Mouse (Mus musculus) heart, embryonic 14.5 days (tissue): Measurements from ENCODE around the gene Cyth3. TPM values are rescaled to one million over a fixed set of nuclear protein-coding genes. Genes with fewer than 3 reads are reported as not detected.

Experiments used
- ATAC-seq: fragments of 200-750 bp; cut with Nextera tagmentation; 2 replicates; pipeline ENCODE4 v1.8.0; 2017; ENCODE audit warnings: low read depth, moderate TSS enrichment; ENCODE audit not compliant: insufficient number of reproducible peaks, insufficient read depth, low FRiP score
- H3K27ac ChIP-seq, 2 experiments: fragments of 200-500 bp in 1 of 2; fragments of 300-500 bp in 1 of 2; sonication (generic) in 1 of 2; replicated peaks in 1 of 2; 2 replicates each; pipeline ENCODE4 v1.5.1; 2012 to 2014; ENCODE audit warnings: low read depth in 2 of 2, low read length in 2 of 2, control low read depth in 1 of 2, mild to moderate bottlenecking in 1 of 2, mixed read lengths in 1 of 2; ENCODE audit not compliant: control insufficient read depth in 1 of 2, insufficient read depth in 1 of 2
- H3K27me3 ChIP-seq: fragments of 300-500 bp; sonication (generic); 2 replicates; pipeline ENCODE4 v1.6.1; 2014; ENCODE audit warnings: mild to moderate bottlenecking, low read length, control low read depth; ENCODE audit not compliant: control insufficient read depth, insufficient read depth
- H3K36me3 ChIP-seq: fragments of 300-500 bp; sonication (generic); 2 replicates; pipeline ENCODE4 v1.6.1; 2014; ENCODE audit warnings: mild to moderate bottlenecking, control low read depth, low read length, mixed read lengths; ENCODE audit not compliant: control insufficient read depth, insufficient read depth
- H3K4me1 ChIP-seq, 2 experiments: fragments of 200-500 bp in 1 of 2; fragments of 300-500 bp in 1 of 2; sonication (generic) in 1 of 2; 2 replicates each; pipeline ENCODE4 v1.6.1; 2012 to 2014; ENCODE audit warnings: low read length in 2 of 2, control low read depth in 1 of 2, mixed read lengths in 1 of 2; ENCODE audit not compliant: control insufficient read depth in 2 of 2, insufficient read depth in 2 of 2
- H3K4me2 ChIP-seq: fragments of 300-500 bp; sonication (generic); 2 replicates; pipeline ENCODE4 v1.6.1; 2014; ENCODE audit warnings: mild to moderate bottlenecking, low read length
- H3K4me3 ChIP-seq, 2 experiments: fragments of 200-500 bp in 1 of 2; fragments of 300-500 bp in 1 of 2; sonication (generic) in 1 of 2; 2 replicates each; pipeline ENCODE4 v1.5.1; 2012 to 2014; ENCODE audit warnings: low read length in 2 of 2, mild to moderate bottlenecking in 2 of 2, control low read depth in 1 of 2, low read depth in 1 of 2, moderate library complexity in 1 of 2; ENCODE audit not compliant: control insufficient read depth in 1 of 2, insufficient read depth in 1 of 2
- H3K9ac ChIP-seq: fragments of 300-500 bp; sonication (generic); 2 replicates; pipeline ENCODE4 v1.6.1; 2014; ENCODE audit warnings: mild to moderate bottlenecking, low read length
- H3K9me3 ChIP-seq: fragments of 300-500 bp; sonication (generic); 2 replicates; pipeline ENCODE4 v1.6.1; 2016; ENCODE audit warnings: low read length, control low read depth; ENCODE audit not compliant: control insufficient read depth
- WGBS: fragments of 180-500 bp; shearing (Covaris S2); extraction: QIAGEN DNeasy Blood & Tissue Kit; methylation state at CpG from one replicate; pipeline ENCODE4 v1.1.7; 2014; 5-methylcytosine and 5-hydroxymethylcytosine counted together
- polyA plus RNA-seq: library from polyadenylated mRNA; unstranded; fragments of >200 nt; fragmentation: Nextera tagmentation; extraction: Ambion mirVana; gene quantifications from 2 replicates; pipeline ENCODE4 v1.2.1, GENCODE M21; 2014

Cyth3 gene
- polyA plus RNA-seq, 1 experiment from 2014 or later, result 49.2 TPM

- no peak for ATAC-seq
- peaks cover 3% of the 10 kb centered on the region; the same call in 1 of the 2 replicates for H3K36me3 ChIP-seq
- no peaks in the 10 kb centered on the region for H3K27me3 ChIP-seq
- peak overlapping the region; percentile 45; the same call in 1 of the 2 replicates for H3K9ac ChIP-seq
- no peaks in the 10 kb centered on the region for H3K9me3 ChIP-seq
- H3K27ac ChIP-seq, result peak overlapping the region; percentile 83 to 84
- peaks cover 10 to 38% of the 10 kb centered on the region in 2 experiments for H3K4me1 ChIP-seq
- no peak overlapping the region for H3K4me2 ChIP-seq
- WGBS, result 54% methylated on average over 2 of the region's 2 CpGs
- no peak overlapping the region for H3K4me3 ChIP-seq
Observed at GRCm38 (mm10) chr5:143669839-143670238, 47.6 kb downstream of the Cyth3 start.

- Histone ChIP-seq H3K9me3 (no peaks in the 10 kb centered on the region), H3K9ac (no peak overlapping the region), H3K4me1 (peaks cover 11 to 32% of the 10 kb centered on the region in 2 experiments), H3K27me3 (no peaks in the 10 kb centered on the region), H3K4me3 (no peak overlapping the region), H3K27ac (no peak overlapping the region), H3K36me3 (peaks cover 3% of the 10 kb centered on the region; the same call in 1 of the 2 replicates), H3K4me2 (no peak overlapping the region)
- no peak for ATAC-seq
- WGBS, result 76% methylated on average over 6 of the region's 6 CpGs
Observed at GRCm38 (mm10) chr5:143670740-143671415, 48.6 kb downstream of the Cyth3 start.

GRCm38 (mm10) chr5:143674576-143674975 lies 52.3 kb downstream of the Cyth3 start:
- no peak for ATAC-seq
- no peaks in the 10 kb centered on the region for H3K9me3 ChIP-seq
- peaks cover 3% of the 10 kb centered on the region; the same call in 1 of the 2 replicates for H3K36me3 ChIP-seq
- H3K4me1 ChIP-seq, result peaks cover 21 to 59% of the 10 kb centered on the region in 2 experiments
- no peak overlapping the region for H3K4me3 ChIP-seq
- H3K27me3 ChIP-seq, result no peaks in the 10 kb centered on the region
- no peak overlapping the region for H3K9ac ChIP-seq
- WGBS, result 76% methylated on average over 5 of the region's 5 CpGs
- H3K4me2 ChIP-seq, result no peak overlapping the region
- no peak overlapping the region for H3K27ac ChIP-seq

GRCm38 (mm10) chr5:143676218-143676985 lies 54.2 kb downstream of the Cyth3 start:
- ATAC-seq, result no peak
- Histone ChIP-seq H3K27me3 (no peaks in the 10 kb centered on the region), H3K4me3 (no peak overlapping the region), H3K4me1 (peaks cover 18 to 43% of the 10 kb centered on the region in 2 experiments), H3K9ac (peak overlapping the region; percentile 35; the same call in 1 of the 2 replicates), H3K36me3 (peaks cover 3% of the 10 kb centered on the region; the same call in 1 of the 2 replicates), H3K4me2 (no peak overlapping the region), H3K27ac (peak overlapping the region in 1 of 2 experiments; percentile 25; a peak in 1 of 4 replicates), H3K9me3 (no peaks in the 10 kb centered on the region)
- 40% methylated on average over 5 of the region's 5 CpGs for WGBS

GRCm38 (mm10) chr5:143677363-143677762 lies 55.1 kb downstream of the Cyth3 start:
- Histone ChIP-seq H3K27me3 (no peaks in the 10 kb centered on the region), H3K9ac (no peak overlapping the region), H3K27ac (no peak overlapping the region), H3K9me3 (no peaks in the 10 kb centered on the region), H3K36me3 (peaks cover 3% of the 10 kb centered on the region; the same call in 1 of the 2 replicates), H3K4me3 (no peak overlapping the region), H3K4me2 (no peak overlapping the region), H3K4me1 (peaks cover 18 to 41% of the 10 kb centered on the region in 2 experiments)
- ATAC-seq, result no peak
- 79% methylated on average over 4 of the region's 4 CpGs for WGBS

GRCm38 (mm10) chr5:143678634-143679271 lies 56.5 kb downstream of the Cyth3 start:
- WGBS, result 42% methylated on average over 6 of the region's 6 CpGs
- no peak; the same call in 1 of the 2 replicates for ATAC-seq
- Histone ChIP-seq H3K4me3 (no peak overlapping the region), H3K4me1 (peaks cover 18 to 44% of the 10 kb centered on the region in 2 experiments), H3K36me3 (no peaks in the 10 kb centered on the region), H3K27ac (0 out of 4 replicates have a peak overlapping the region, but pooled peaks of 1 of the 2 experiments have one; percentile 10), H3K9me3 (no peaks in the 10 kb centered on the region), H3K4me2 (no peak overlapping the region), H3K27me3 (no peaks in the 10 kb centered on the region), H3K9ac (0 out of 2 replicates have a peak overlapping the region, but pooled peaks have one; percentile 17)

GRCm38 (mm10) chr5:143679654-143680053 lies 57.4 kb downstream of the Cyth3 start:
- 0 out of 4 replicates have a peak overlapping the region, but pooled peaks of 1 of the 2 experiments have one; percentile 4 for H3K27ac ChIP-seq
- WGBS, result 65% methylated on average over 6 of the region's 6 CpGs
- no peak overlapping the region for H3K9ac ChIP-seq
- H3K36me3 ChIP-seq, result peaks cover 5% of the 10 kb centered on the region
- no peak overlapping the region for H3K4me2 ChIP-seq
- no peaks in the 10 kb centered on the region for H3K27me3 ChIP-seq
- no peak overlapping the region for H3K4me3 ChIP-seq
- H3K9me3 ChIP-seq, result no peaks in the 10 kb centered on the region
- no peak for ATAC-seq
- peaks cover 18 to 49% of the 10 kb centered on the region in 2 experiments for H3K4me1 ChIP-seq
